ENCODE assay signal across 23 mouse cellular contexts in genomic region chr3:122484301-122484700, GRCm38 (mm10).
DNase-seq lines count a peak whose midpoint lies in the region; ATAC-seq and TF ChIP-seq lines count a peak whose summit lies in the region.
"Had no signal": no experiment of that assay in that cellular context is flagged by ENCODE, and none has a peak within 500 bp of the region (broad histone marks: within the 10 kb centered on the region; RNA-seq: fewer than 3 reads in every experiment).

No protein-coding gene starts in this region.

- H3K79me2 ChIP-seq in heart, adult 2 months (replicated peaks; ENCODE audit: control insufficient read depth, insufficient read depth, low read length) = no peaks in the 10 kb centered on the region

- DNase-seq in heart, adult 2 months = no peak
- DNase-seq in heart, adult 11 months = no peak
- DNase-seq in midbrain, embryonic 11.5 days (ENCODE audit: low spot score, missing footprints) = no peak
- DNase-seq in hindbrain, postnatal 0 days (ENCODE audit: low spot score) = no peak
- DNase-seq in natural killer cell, adult 2 months (ENCODE audit: low spot score in 2 of 2) = no peak
- DNase-seq: adrenal gland, adult 8-10 months; cerebellum, adult 8-10 months; cerebellum, postnatal 36 days; embryo, embryonic 11 days; kidney, adult 8-10 months; kidney, postnatal 4 days; right cerebral cortex, postnatal 4 days; thymus, adult 2 months; thymus, postnatal 36 days had no signal

- H3K4me3 ChIP-seq in heart, adult 2 months = no peak overlapping the region
- no peak overlapping the region for H3K4me3 ChIP-seq in intestine, postnatal 0 days (ENCODE audit: low read depth, low read length)
- no peak overlapping the region for H3K4me3 ChIP-seq in intestine, embryonic 15.5 days (replicated peaks)
- no peak overlapping the region for H3K4me3 ChIP-seq in midbrain, embryonic 11.5 days (ENCODE audit: low read depth, low read length)
- no peak overlapping the region for H3K4me3 ChIP-seq in midbrain, embryonic 16.5 days (ENCODE audit: low read depth, low read length)
- H3K4me3 ChIP-seq in hindbrain, postnatal 0 days (ENCODE audit: low read length) = peak overlapping the region; percentile 21; the same call in 1 of the 2 replicates
- H3K4me3 ChIP-seq: embryonic facial prominence, embryonic 12.5 days; limb, embryonic 15.5 days; megakaryocyte, embryonic 14.5 days had no signal

- no peaks in the 10 kb centered on the region for H3K27me3 ChIP-seq in heart, adult 2 months (ENCODE audit: control insufficient read depth, insufficient read depth, low read length)
- no peaks in the 10 kb centered on the region for H3K27me3 ChIP-seq in intestine, postnatal 0 days (replicated peaks; ENCODE audit: control insufficient read depth, insufficient read depth, low read length)
- H3K27me3 ChIP-seq in intestine, embryonic 15.5 days (replicated peaks) = no peaks in the 10 kb centered on the region
- H3K27me3 ChIP-seq in midbrain, embryonic 11.5 days (ENCODE audit: control insufficient read depth, insufficient read depth, low read length) = no peaks in the 10 kb centered on the region
- H3K27me3 ChIP-seq in midbrain, embryonic 16.5 days (ENCODE audit: control insufficient read depth, insufficient read depth, low read depth, low read length) = no peaks in the 10 kb centered on the region
- no peaks in the 10 kb centered on the region for H3K27me3 ChIP-seq in hindbrain, postnatal 0 days (ENCODE audit: insufficient read depth, low read length)
- H3K27me3 ChIP-seq: limb, embryonic 15.5 days had no signal

- TF ChIP-seq CTCF in heart, adult 2 months (IDR thresholded peaks at IDR 0.05) = no peak
- no peak for TF ChIP-seq CTCF in intestine, postnatal 0 days (IDR thresholded peaks at IDR 0.05; ENCODE audit: low read depth)
- no peak for TF ChIP-seq CTCF in hindbrain, postnatal 0 days (IDR thresholded peaks at IDR 0.05; ENCODE audit: low read depth)

- H3K27ac ChIP-seq in heart, adult 2 months = peak overlapping the region; percentile 57
- peak overlapping the region; percentile 35; the same call in 1 of the 2 replicates for H3K27ac ChIP-seq in intestine, postnatal 0 days (ENCODE audit: low read depth, low read length)
- no peak overlapping the region for H3K27ac ChIP-seq in intestine, embryonic 15.5 days
- no peak overlapping the region for H3K27ac ChIP-seq in midbrain, embryonic 11.5 days (ENCODE audit: low read depth, low read length)
- H3K27ac ChIP-seq in midbrain, embryonic 16.5 days (ENCODE audit: low read length) = no peak overlapping the region
- peak overlapping the region; percentile 37; the same call in 1 of the 2 replicates for H3K27ac ChIP-seq in hindbrain, postnatal 0 days
- H3K27ac ChIP-seq: embryonic facial prominence, embryonic 12.5 days; limb, embryonic 15.5 days had no signal

- H3K36me3 ChIP-seq in heart, adult 2 months (ENCODE audit: control insufficient read depth, insufficient read depth, low read length) = no peaks in the 10 kb centered on the region
- no peaks in the 10 kb centered on the region for H3K36me3 ChIP-seq in intestine, postnatal 0 days (ENCODE audit: control insufficient read depth, insufficient read depth)
- no peaks in the 10 kb centered on the region for H3K36me3 ChIP-seq in intestine, embryonic 15.5 days
- no peaks in the 10 kb centered on the region for H3K36me3 ChIP-seq in midbrain, embryonic 11.5 days (ENCODE audit: control insufficient read depth, insufficient read depth, low read length)
- no peaks in the 10 kb centered on the region for H3K36me3 ChIP-seq in midbrain, embryonic 16.5 days (ENCODE audit: control insufficient read depth, insufficient read depth, low read length)
- H3K36me3 ChIP-seq in hindbrain, postnatal 0 days (ENCODE audit: insufficient read depth, low read length) = no peaks in the 10 kb centered on the region
- H3K36me3 ChIP-seq: embryonic facial prominence, embryonic 12.5 days; G1E; limb, embryonic 10.5 days; limb, embryonic 15.5 days had no signal

- TF ChIP-seq EP300 in heart, adult 2 months (IDR thresholded peaks at IDR 0.05; ENCODE audit: insufficient read depth, low read depth, low read length) = no peak

- no peak overlapping the region for H3K9ac ChIP-seq in heart, adult 2 months (ENCODE audit: low read depth, low read length)
- H3K9ac ChIP-seq in intestine, postnatal 0 days (ENCODE audit: low read depth, low read length) = no peak overlapping the region
- no peak overlapping the region for H3K9ac ChIP-seq in intestine, embryonic 15.5 days
- H3K9ac ChIP-seq in midbrain, embryonic 11.5 days (ENCODE audit: low read length) = peak overlapping the region; percentile 9; the same call in 1 of the 2 replicates
- H3K9ac ChIP-seq in midbrain, embryonic 16.5 days (ENCODE audit: low read depth, low read length) = no peak overlapping the region
- no peak overlapping the region for H3K9ac ChIP-seq in hindbrain, postnatal 0 days (replicated peaks; ENCODE audit: low read length)
- H3K9ac ChIP-seq: embryonic facial prominence, embryonic 12.5 days; limb, embryonic 15.5 days had no signal

- H3K9me3 ChIP-seq in intestine, postnatal 0 days (ENCODE audit: control insufficient read depth) = no peaks in the 10 kb centered on the region
- no peaks in the 10 kb centered on the region for H3K9me3 ChIP-seq in intestine, embryonic 15.5 days
- no peaks in the 10 kb centered on the region for H3K9me3 ChIP-seq in midbrain, embryonic 11.5 days (ENCODE audit: control insufficient read depth, low read length)
- H3K9me3 ChIP-seq in midbrain, embryonic 16.5 days (replicated peaks; ENCODE audit: control insufficient read depth, low read length, poor library complexity, severe bottlenecking) = no peaks in the 10 kb centered on the region
- no peaks in the 10 kb centered on the region for H3K9me3 ChIP-seq in hindbrain, postnatal 0 days (ENCODE audit: low read length)
- H3K9me3 ChIP-seq: embryonic facial prominence, embryonic 12.5 days; G1E; limb, embryonic 10.5 days; limb, embryonic 15.5 days; megakaryocyte, embryonic 14.5 days had no signal

- H3K4me1 ChIP-seq in heart, adult 2 months (ENCODE audit: control insufficient read depth, insufficient read depth, low read length) = peaks cover 5% of the 10 kb centered on the region
- peaks cover 15% of the 10 kb centered on the region; the same call in 1 of the 2 replicates for H3K4me1 ChIP-seq in intestine, postnatal 0 days (replicated peaks; ENCODE audit: control insufficient read depth, insufficient read depth, low read length)
- peaks cover 33% of the 10 kb centered on the region for H3K4me1 ChIP-seq in intestine, embryonic 15.5 days (replicated peaks)
- H3K4me1 ChIP-seq in midbrain, embryonic 11.5 days (ENCODE audit: control insufficient read depth, insufficient read depth, low read length) = peaks cover 59% of the 10 kb centered on the region
- peaks cover 38% of the 10 kb centered on the region for H3K4me1 ChIP-seq in midbrain, embryonic 16.5 days (ENCODE audit: control insufficient read depth, insufficient read depth, low read length)
- peaks cover 31% of the 10 kb centered on the region for H3K4me1 ChIP-seq in hindbrain, postnatal 0 days (ENCODE audit: insufficient read depth, low read length)

- TF ChIP-seq POLR2A in heart, adult 2 months (IDR thresholded peaks at IDR 0.05; ENCODE audit: insufficient read depth, low read depth, low read length) = no peak

- WGBS in heart, adult 2 months = 81% methylated on average over 3 of the region's 3 CpGs
- WGBS in intestine, postnatal 0 days = 60% methylated on average over 3 of the region's 3 CpGs
- 71% methylated on average over 3 of the region's 3 CpGs for WGBS in intestine, embryonic 15.5 days
- 40% methylated on average over 3 of the region's 3 CpGs for WGBS in midbrain, embryonic 11.5 days
- WGBS in midbrain, embryonic 16.5 days = 47% methylated on average over 3 of the region's 3 CpGs
- 36% methylated on average over 3 of the region's 3 CpGs for WGBS in hindbrain, postnatal 0 days

- ATAC-seq in intestine, postnatal 0 days = no peak
- no peak for ATAC-seq in intestine, embryonic 15.5 days
- no peak for ATAC-seq in midbrain, embryonic 11.5 days (ENCODE audit: low FRiP score)
- no peak for ATAC-seq in midbrain, embryonic 16.5 days
- no peak for ATAC-seq in hindbrain, postnatal 0 days
- ATAC-seq: forebrain, embryonic 16.5 days had no signal

- no peak overlapping the region for H3K4me2 ChIP-seq in intestine, postnatal 0 days (replicated peaks; ENCODE audit: low read depth)
- no peak overlapping the region for H3K4me2 ChIP-seq in intestine, embryonic 15.5 days (replicated peaks)
- H3K4me2 ChIP-seq in midbrain, embryonic 11.5 days = peak overlapping the region; percentile 9; the same call in 1 of the 2 replicates
- H3K4me2 ChIP-seq in midbrain, embryonic 16.5 days (ENCODE audit: low read length) = no peak overlapping the region; the same call in 1 of the 2 replicates
- peak overlapping the region; percentile 47 for H3K4me2 ChIP-seq in hindbrain, postnatal 0 days (ENCODE audit: low read depth, low read length)
- H3K4me2 ChIP-seq: limb, embryonic 15.5 days had no signal

- intact Hi-C loops in heart, adult 2 months (cut with DNase I) = no loop called here

Comparison
In these comparisons a context has a peak if more than half of its experiments do, and no peak if none do; other contexts are left out.
1. H3K27ac ChIP-seq: peak in heart, adult 2 months (single experiment), intestine, postnatal 0 days (single experiment) and hindbrain, postnatal 0 days (single experiment); none in intestine, embryonic 15.5 days (single experiment), midbrain, embryonic 11.5 days (single experiment) and midbrain, embryonic 16.5 days (single experiment).
2. H3K4me2 ChIP-seq: peak in midbrain, embryonic 11.5 days (single experiment) and hindbrain, postnatal 0 days (single experiment); none in intestine, postnatal 0 days (single experiment), intestine, embryonic 15.5 days (single experiment) and midbrain, embryonic 16.5 days (single experiment).